Mouse (Mus musculus): ENCODE measurements around the gene Nudt4. TPM values are rescaled to one million over a fixed set of nuclear protein-coding genes. Genes with fewer than 3 reads are reported as not detected.
"Not testable (repeated sequence)": the region's sequence is repeated elsewhere in the genome, so short reads cannot be mapped to it uniquely, and the experiment has no call there.

Nudt4 gene
- polyA plus RNA-seq, 1 experiment from 2014 or later: 120 TPM

GRCm38 (mm10) chr10:95561616-95562015 is 2.3 kb downstream of the Nudt4 start:
- Histone ChIP-seq H3K4me1 (replicated peaks; ENCODE audit: control insufficient read depth, insufficient read depth, low read length) (no peaks in the 10 kb centered on the region; the same call in 1 of the 2 replicates), H3K27ac (ENCODE audit: low read depth, low read length) (no peak overlapping the region), H3K36me3 (ENCODE audit: control insufficient read depth, insufficient read depth, low read length) (no peaks in the 10 kb centered on the region), H3K9me3 (ENCODE audit: control insufficient read depth, low read length) (no peaks in the 10 kb centered on the region), H3K4me3 (ENCODE audit: low read depth, low read length) (peak overlapping the region; percentile 97), H3K4me2 (replicated peaks; ENCODE audit: low read depth, low read length) (peak overlapping the region; percentile 71), H3K27me3 (ENCODE audit: control insufficient read depth, insufficient read depth, low read length) (no peaks in the 10 kb centered on the region), H3K9ac (ENCODE audit: low read depth, low read length) (peak overlapping the region; percentile 98)
- ATAC-seq (ENCODE audit: low FRiP score) (no peak), DNase-seq (ENCODE audit: low spot score) (no peak)
- 59% methylated on average over 7 of the region's 7 CpGs for WGBS

GRCm38 (mm10) chr10:95560394-95560983 is 3.5 kb downstream of the Nudt4 start:
- Histone ChIP-seq H3K4me1 (replicated peaks; ENCODE audit: control insufficient read depth, insufficient read depth, low read length) (no peaks in the 10 kb centered on the region; the same call in 1 of the 2 replicates), H3K36me3 (ENCODE audit: control insufficient read depth, insufficient read depth, low read length) (no peaks in the 10 kb centered on the region), H3K27ac (ENCODE audit: low read depth, low read length) (no peak overlapping the region), H3K27me3 (ENCODE audit: control insufficient read depth, insufficient read depth, low read length) (no peaks in the 10 kb centered on the region), H3K4me3 (ENCODE audit: low read depth, low read length) (no peak overlapping the region), H3K4me2 (replicated peaks; ENCODE audit: low read depth, low read length) (no peak overlapping the region), H3K9me3 (ENCODE audit: control insufficient read depth, low read length) (no peaks in the 10 kb centered on the region), H3K9ac (ENCODE audit: low read depth, low read length) (no peak overlapping the region)
- DNase-seq (ENCODE audit: low spot score): no peak
- no peak for ATAC-seq (ENCODE audit: low FRiP score)
- WGBS: 89% methylated on average over 9 of the region's 9 CpGs

- no peak overlapping the region for H3K4me3 ChIP-seq (ENCODE audit: low read depth, low read length)
- H3K27me3 ChIP-seq (ENCODE audit: control insufficient read depth, insufficient read depth, low read length): no peaks in the 10 kb centered on the region
- H3K36me3 ChIP-seq (ENCODE audit: control insufficient read depth, insufficient read depth, low read length): no peaks in the 10 kb centered on the region
- no peaks in the 10 kb centered on the region for H3K4me1 ChIP-seq (replicated peaks; ENCODE audit: control insufficient read depth, insufficient read depth, low read length)
- H3K9me3 ChIP-seq (ENCODE audit: control insufficient read depth, low read length): no peaks in the 10 kb centered on the region
- H3K9ac ChIP-seq (ENCODE audit: low read depth, low read length): no peak overlapping the region
- no peak overlapping the region for H3K4me2 ChIP-seq (replicated peaks; ENCODE audit: low read depth, low read length)
- DNase-seq (ENCODE audit: low spot score): no peak
- H3K27ac ChIP-seq (ENCODE audit: low read depth, low read length): no peak overlapping the region
- WGBS: 71% methylated on average over 7 of the region's 7 CpGs
- ATAC-seq (ENCODE audit: low FRiP score): no peak
Observed at GRCm38 (mm10) chr10:95559426-95559825, 4.5 kb downstream of the Nudt4 start.

GRCm38 (mm10) chr10:95557337-95557828 is 6.6 kb downstream of the Nudt4 start:
- Histone ChIP-seq H3K36me3 (ENCODE audit: control insufficient read depth, insufficient read depth, low read length) (no peaks in the 10 kb centered on the region), H3K9me3 (ENCODE audit: control insufficient read depth, low read length) (no peaks in the 10 kb centered on the region), H3K4me3 (ENCODE audit: low read depth, low read length) (no peak overlapping the region), H3K9ac (ENCODE audit: low read depth, low read length) (no peak overlapping the region), H3K27ac (ENCODE audit: low read depth, low read length) (no peak overlapping the region), H3K4me2 (replicated peaks; ENCODE audit: low read depth, low read length) (no peak overlapping the region), H3K27me3 (ENCODE audit: control insufficient read depth, insufficient read depth, low read length) (no peaks in the 10 kb centered on the region), H3K4me1 (replicated peaks; ENCODE audit: control insufficient read depth, insufficient read depth, low read length) (no peaks in the 10 kb centered on the region)
- ATAC-seq (ENCODE audit: low FRiP score): no peak; the same call in 1 of the 2 replicates
- WGBS: 83% methylated on average over 5 of the region's 5 CpGs
- peak; percentile 49 for DNase-seq (ENCODE audit: low spot score)

GRCm38 (mm10) chr10:95555866-95556265 is 8.1 kb downstream of the Nudt4 start:
- no peak overlapping the region for H3K27ac ChIP-seq (ENCODE audit: low read depth, low read length)
- H3K9ac ChIP-seq (ENCODE audit: low read depth, low read length): no peak overlapping the region
- no peak overlapping the region for H3K4me3 ChIP-seq (ENCODE audit: low read depth, low read length)
- no peaks in the 10 kb centered on the region for H3K27me3 ChIP-seq (ENCODE audit: control insufficient read depth, insufficient read depth, low read length)
- no peaks in the 10 kb centered on the region for H3K9me3 ChIP-seq (ENCODE audit: control insufficient read depth, low read length)
- no peak for DNase-seq (ENCODE audit: low spot score)
- no peak for ATAC-seq (ENCODE audit: low FRiP score)
- H3K36me3 ChIP-seq (ENCODE audit: control insufficient read depth, insufficient read depth, low read length): 0 out of 2 replicates have a peak, but pooled peaks cover 2% of the 10 kb centered on the region
- 83% methylated on average over 11 of the region's 11 CpGs for WGBS
- no peak overlapping the region for H3K4me2 ChIP-seq (replicated peaks; ENCODE audit: low read depth, low read length)
- no peaks in the 10 kb centered on the region for H3K4me1 ChIP-seq (replicated peaks; ENCODE audit: control insufficient read depth, insufficient read depth, low read length)

GRCm38 (mm10) chr10:95552326-95552725 is 11.6 kb downstream of the Nudt4 start:
- 0 out of 2 replicates have a peak, but pooled peaks cover 4% of the 10 kb centered on the region for H3K36me3 ChIP-seq (ENCODE audit: control insufficient read depth, insufficient read depth, low read length)

GRCm38 (mm10) chr10:95551752-95552151 is 12.2 kb downstream of the Nudt4 start:
- Histone ChIP-seq H3K27me3 (ENCODE audit: control insufficient read depth, insufficient read depth, low read length) (no peaks in the 10 kb centered on the region), H3K9me3 (ENCODE audit: control insufficient read depth, low read length) (no peaks in the 10 kb centered on the region), H3K27ac (ENCODE audit: low read depth, low read length) (no peak overlapping the region), H3K9ac (ENCODE audit: low read depth, low read length) (no peak overlapping the region), H3K4me3 (ENCODE audit: low read depth, low read length) (no peak overlapping the region), H3K36me3 (ENCODE audit: control insufficient read depth, insufficient read depth, low read length) (0 out of 2 replicates have a peak, but pooled peaks cover 4% of the 10 kb centered on the region), H3K4me2 (replicated peaks; ENCODE audit: low read depth, low read length) (no peak overlapping the region), H3K4me1 (replicated peaks; ENCODE audit: control insufficient read depth, insufficient read depth, low read length) (no peaks in the 10 kb centered on the region)
- no peak for ATAC-seq (ENCODE audit: low FRiP score)
- DNase-seq (ENCODE audit: low spot score): peak; percentile 45

More at GRCm38 (mm10) chr10:95552326-95552725, 11.6 kb downstream of the Nudt4 start:
- Histone ChIP-seq H3K9me3 (ENCODE audit: control insufficient read depth, low read length) (no peaks in the 10 kb centered on the region), H3K27me3 (ENCODE audit: control insufficient read depth, insufficient read depth, low read length) (no peaks in the 10 kb centered on the region), H3K4me2 (replicated peaks; ENCODE audit: low read depth, low read length) (no peak overlapping the region), H3K4me1 (replicated peaks; ENCODE audit: control insufficient read depth, insufficient read depth, low read length) (no peaks in the 10 kb centered on the region), H3K4me3 (ENCODE audit: low read depth, low read length) (no peak overlapping the region), H3K27ac (ENCODE audit: low read depth, low read length) (no peak overlapping the region), H3K9ac (ENCODE audit: low read depth, low read length) (no peak overlapping the region)
- WGBS: 65% methylated on average over 3 of the region's 3 CpGs
- ATAC-seq (ENCODE audit: low FRiP score): no peak
- DNase-seq (ENCODE audit: low spot score): no peak

- H3K4me1 ChIP-seq (replicated peaks; ENCODE audit: control insufficient read depth, insufficient read depth, low read length): no peaks in the 10 kb centered on the region
- no peak overlapping the region for H3K9ac ChIP-seq (ENCODE audit: low read depth, low read length)
- no peak overlapping the region for H3K27ac ChIP-seq (ENCODE audit: low read depth, low read length)
- H3K36me3 ChIP-seq (ENCODE audit: control insufficient read depth, insufficient read depth, low read length): 0 out of 2 replicates have a peak, but pooled peaks cover 4% of the 10 kb centered on the region
- H3K4me3 ChIP-seq (ENCODE audit: low read depth, low read length): no peak overlapping the region
- no peaks in the 10 kb centered on the region for H3K27me3 ChIP-seq (ENCODE audit: control insufficient read depth, insufficient read depth, low read length)
- ATAC-seq (ENCODE audit: low FRiP score) (no peak), DNase-seq (ENCODE audit: low spot score) (no peak)
- H3K9me3 ChIP-seq (ENCODE audit: control insufficient read depth, low read length): no peaks in the 10 kb centered on the region
- H3K4me2 ChIP-seq (replicated peaks; ENCODE audit: low read depth, low read length): no peak overlapping the region
- 87% methylated on average over 1 of the region's 1 CpGs for WGBS
Observed at GRCm38 (mm10) chr10:95550506-95550905, 13.4 kb downstream of the Nudt4 start.

GRCm38 (mm10) chr10:95549080-95549479 is 14.9 kb downstream of the Nudt4 start:
- H3K36me3 ChIP-seq (ENCODE audit: control insufficient read depth, insufficient read depth, low read length); H3K9ac ChIP-seq (ENCODE audit: low read depth, low read length); H3K4me3 ChIP-seq (ENCODE audit: low read depth, low read length); ATAC-seq (ENCODE audit: low FRiP score); H3K4me2 ChIP-seq (replicated peaks; ENCODE audit: low read depth, low read length); H3K9me3 ChIP-seq (ENCODE audit: control insufficient read depth, low read length); H3K4me1 ChIP-seq (replicated peaks; ENCODE audit: control insufficient read depth, insufficient read depth, low read length); DNase-seq (ENCODE audit: low spot score); H3K27me3 ChIP-seq (ENCODE audit: control insufficient read depth, insufficient read depth, low read length); H3K27ac ChIP-seq (ENCODE audit: low read depth, low read length): not testable (repeated sequence)
- 62% methylated on average over 5 of the region's 5 CpGs for WGBS

Data from hindbrain, embryonic 11.5 days (tissue).